Mouse (Mus musculus) ZHBTc4 (cell line): ENCODE measurements around the gene Gna12.

Source experiments
- DNase-seq: peaks from one replicate; pipeline ENCODE4 v3.0.0-alpha.2; 2011; ENCODE audit warnings: low read depth, low spot score

Gene Gna12

DNA sequence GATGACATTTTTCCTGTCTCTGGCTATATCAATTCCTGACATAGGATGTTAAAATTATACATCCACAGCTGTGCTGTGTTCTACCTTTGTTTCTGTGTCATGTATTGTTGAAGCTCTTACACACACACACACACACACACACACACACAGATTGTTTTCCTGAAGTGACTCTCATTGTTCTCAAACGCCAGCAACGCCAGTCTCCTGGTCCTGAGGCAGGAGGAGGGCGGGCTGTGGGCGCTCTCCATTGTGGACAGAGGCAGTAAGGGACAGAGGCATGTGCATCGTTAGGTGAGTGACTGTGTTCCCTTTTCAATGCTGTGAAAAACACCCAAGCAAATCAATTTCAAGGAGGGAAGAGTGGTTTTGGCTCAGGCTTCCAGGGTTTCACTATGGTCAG lies 77.0 kb downstream of the Gna12 start:
- no peak for DNase-seq

DNA sequence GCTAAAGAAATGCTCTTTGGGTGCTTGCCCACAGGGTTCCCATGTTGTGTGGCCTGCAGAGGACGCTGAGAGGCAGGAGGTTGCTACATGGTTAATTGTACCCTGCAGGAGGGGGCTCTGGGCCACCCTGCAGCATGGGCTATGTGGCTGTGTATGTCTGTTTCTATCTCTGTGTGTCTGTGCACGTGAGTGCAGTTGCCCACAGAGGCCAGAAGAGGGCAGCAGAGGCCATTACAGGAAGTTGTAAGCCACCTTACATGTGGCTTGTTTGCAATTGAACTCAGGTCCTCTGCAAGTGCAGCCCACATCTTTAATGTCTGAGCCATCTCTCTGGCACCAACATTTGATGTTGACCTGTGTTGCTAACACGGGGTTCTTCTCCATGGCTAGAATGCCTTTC lies 77.6 kb downstream of the Gna12 start:
- DNase-seq, result peak; percentile 68

DNA sequence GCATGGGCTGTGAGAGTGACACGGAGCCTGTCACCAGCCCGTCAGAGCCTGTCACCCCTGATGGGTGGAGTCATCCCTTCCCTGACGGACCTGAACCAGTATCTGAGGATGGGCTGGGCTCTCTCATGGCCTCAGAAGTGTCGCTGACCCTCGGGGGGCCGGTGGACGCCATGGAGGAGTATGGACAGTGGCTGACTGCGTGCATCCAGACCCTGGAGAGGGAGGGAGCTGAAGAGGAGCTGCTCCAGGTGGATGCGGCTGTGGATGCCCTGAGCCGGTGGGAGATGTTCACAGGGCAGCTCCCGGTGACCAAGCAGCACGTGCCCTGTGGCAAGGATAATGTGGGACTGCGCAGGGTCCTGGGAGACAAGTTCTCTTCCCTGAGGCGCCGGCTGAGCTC lies 78.2 kb downstream of the Gna12 start:
- no peak for DNase-seq

DNA sequence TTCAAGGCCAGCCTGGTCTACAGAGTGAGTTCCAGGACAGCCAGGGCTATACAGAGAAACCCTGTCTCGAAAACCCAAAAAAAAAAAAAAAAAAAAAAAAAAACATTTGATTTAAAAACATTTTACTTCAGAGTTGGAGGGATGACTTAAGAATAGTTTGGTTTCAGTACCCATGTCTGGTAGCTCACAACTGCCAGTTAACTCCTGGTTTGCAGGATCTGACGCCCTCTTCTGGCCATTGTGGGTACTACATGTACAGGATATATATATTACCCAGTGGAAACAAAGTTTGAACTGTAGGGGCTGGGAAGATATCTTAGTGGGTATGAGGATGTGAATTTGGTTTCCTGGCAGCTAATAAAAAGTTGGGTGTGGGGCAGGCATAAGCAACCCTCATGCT lies 79.3 kb downstream of the Gna12 start:
- DNase-seq, result peak; percentile 74

DNA sequence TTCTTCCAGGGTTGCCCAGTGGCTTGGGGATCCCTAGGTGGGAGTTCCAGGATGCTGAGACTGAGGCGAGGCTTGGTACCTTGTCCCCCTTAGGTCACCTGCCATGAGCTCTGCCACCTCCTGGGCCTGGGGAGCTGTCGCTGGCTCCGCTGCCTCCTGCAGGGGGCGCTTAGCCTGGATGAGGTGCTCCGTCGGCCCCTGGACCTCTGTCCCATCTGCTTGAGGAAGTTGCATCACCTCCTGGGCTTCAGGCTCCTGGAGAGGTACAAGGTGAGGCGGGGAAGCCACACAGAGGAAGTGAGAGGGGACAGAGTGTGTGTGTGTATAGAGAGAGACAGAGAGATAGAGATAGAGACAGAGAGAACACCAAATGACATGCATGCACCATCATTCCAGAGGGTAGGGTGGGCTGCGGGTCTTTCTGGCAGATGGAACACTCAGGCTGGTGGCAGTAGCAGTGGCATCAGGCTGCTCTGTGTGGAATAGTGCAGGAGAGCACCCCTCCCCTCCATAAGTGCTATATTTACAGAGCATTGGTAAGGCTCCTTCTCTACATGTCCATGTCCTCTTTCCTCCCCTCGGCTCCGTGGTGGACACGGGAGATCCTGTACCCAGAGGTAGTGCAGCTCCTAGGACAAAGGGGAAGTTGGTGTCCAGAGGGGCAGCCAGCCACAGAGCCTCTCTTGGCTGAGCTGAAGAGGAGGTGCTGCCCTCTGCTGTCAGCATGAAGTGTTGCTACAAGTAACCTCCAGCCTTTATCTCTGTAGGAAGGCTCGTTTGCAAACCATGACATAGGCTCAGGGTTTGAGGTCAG lies 81.0 kb downstream of the Gna12 start:
- DNase-seq, result peak; percentile 87

DNA sequence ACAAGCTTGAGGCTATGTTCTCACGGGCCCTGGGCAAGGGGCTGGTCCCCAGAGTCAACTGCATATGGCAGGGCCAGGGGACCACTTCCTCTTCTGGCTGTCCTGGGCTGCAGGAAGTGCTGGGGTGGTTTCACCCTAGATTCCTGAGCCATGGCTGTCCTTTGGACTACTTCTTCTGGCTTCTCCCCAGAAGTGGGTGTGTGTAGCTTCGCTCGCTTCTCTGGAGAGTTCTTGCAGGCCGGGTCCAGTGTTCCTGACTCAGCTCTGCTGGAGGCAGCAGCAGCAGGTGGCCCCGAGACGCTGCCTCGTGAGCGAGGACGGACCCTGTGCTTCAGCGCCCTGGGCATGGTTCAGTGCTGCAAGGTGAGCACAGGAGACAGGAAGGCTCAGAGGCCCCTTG lies 81.8 kb downstream of the Gna12 start:
- no peak for DNase-seq

DNA sequence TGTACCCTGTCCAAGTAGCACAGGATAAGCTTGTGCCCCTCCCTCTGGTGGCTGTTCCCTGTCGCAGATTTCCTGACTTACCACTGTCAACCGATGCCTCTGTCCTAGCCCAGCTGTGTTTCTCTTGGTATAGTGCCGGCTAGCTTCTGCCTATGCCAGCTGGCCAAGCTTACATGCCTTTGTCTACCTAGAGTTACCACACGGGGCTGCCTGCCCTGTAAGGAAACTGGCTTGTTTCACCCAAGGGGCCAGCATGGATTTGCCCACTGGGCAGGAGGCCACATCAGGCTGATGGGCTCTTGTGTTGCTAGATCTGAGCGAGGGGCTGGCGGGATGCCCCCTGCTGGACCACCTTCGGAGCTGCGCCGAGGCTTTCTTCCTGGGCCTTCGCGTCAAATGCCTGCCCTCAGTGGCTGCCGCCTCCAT lies 86.5 kb downstream of the Gna12 start:
- peak; percentile 76 for DNase-seq

DNA sequence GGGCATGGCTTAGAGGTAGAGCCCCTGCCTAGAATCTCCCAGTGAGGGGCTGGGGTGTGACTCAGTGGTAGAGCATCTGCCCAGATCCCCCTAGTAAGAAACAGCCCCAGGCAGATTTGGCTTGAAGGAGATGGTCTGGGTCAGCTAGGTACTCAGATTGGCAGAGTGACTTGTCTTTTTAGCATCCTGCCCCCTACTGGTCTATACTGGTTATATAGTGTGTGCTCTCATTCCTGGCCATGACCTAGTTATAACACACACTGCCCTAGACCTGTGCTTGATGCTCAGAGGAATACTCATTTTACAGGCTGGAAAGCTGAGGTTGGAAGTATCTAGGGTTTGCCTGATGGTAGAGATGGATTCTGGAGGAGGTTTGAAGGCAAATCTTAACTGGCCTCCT lies 88.4 kb downstream of the Gna12 start:
- DNase-seq, result peak; percentile 54

DNA sequence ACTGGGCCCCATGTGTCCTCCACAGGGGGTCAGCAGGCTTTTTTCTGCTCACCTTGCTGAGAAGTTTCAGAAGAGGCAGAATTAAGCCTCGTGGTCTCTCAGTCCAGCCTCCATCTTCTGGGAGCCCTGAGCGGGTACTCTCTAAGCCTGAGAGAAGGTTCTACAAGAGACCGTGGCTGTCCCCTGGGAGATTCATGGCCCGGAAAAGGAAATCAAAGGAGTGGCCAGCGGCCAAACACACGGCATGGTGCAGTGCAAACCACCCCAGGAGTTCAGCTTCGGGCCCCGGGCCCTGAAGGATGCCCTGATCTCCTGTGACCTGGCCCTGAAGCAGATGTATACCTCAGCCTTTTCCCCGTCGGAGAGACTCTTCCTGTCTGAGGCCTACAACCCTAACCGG lies 89.2 kb downstream of the Gna12 start:
- no peak for DNase-seq

DNA sequence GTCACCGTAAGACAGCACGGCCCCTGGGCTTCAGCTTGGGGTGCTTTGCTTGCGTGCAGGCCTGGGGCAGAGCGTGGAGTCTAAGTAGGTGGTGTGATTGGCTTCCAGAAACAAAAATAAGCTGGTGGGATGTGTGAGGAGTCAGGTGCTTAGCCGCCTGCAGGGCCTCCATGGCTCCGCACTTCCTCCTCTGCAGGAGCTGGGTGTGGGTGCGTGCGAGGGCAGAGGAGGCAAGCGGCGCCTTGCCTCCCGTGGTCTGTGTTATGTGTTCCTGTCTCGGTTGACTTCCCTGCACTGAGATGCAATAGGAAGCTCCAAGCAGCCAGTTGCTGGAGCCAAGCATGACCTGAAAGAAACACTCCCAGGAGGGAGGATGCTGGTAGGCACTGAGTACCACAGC lies 90.4 kb downstream of the Gna12 start:
- peak; percentile 50 for DNase-seq

DNA sequence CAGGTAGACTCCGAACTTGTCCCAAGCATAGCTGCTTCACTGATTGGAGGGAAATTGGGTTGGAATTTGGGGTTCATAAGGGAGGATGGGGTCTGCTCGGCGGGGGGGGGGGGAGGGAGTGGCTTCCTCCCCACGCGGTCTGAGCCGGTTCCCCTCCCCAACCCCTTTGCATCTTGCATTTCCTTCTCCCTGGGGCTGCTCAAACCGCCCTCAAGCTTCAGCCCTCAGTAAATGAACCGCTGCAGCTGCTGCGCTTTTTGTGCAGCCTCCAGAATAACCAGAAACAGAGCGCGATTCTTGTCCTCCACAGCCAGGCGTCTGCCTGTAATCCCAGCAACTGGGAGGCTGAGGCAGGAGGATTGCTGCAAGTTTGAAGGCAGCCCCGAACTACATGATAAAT lies 94.1 kb downstream of the Gna12 start:
- peak; percentile 29 for DNase-seq

DNA sequence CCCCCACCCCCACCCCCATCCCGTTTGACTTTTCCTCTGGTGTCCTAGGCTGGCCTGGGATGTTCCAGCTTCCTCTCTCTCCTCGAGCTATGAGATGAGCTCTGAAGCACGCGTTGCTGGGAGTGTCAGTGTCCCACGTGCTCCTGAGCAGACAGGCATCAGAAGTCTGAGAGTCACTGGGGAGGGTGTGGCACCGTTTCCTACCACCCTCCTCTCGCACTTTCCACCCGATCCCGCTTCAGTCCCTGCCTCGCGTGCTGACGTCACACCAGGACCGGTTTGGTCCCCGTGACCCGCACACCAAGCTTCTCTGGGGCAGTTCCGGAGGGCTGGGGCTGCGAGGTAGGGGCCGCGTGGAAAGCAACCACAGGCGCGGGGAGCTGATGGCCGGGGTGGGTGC lies 94.9 kb downstream of the Gna12 start:
- DNase-seq, result peak; percentile 82

DNA sequence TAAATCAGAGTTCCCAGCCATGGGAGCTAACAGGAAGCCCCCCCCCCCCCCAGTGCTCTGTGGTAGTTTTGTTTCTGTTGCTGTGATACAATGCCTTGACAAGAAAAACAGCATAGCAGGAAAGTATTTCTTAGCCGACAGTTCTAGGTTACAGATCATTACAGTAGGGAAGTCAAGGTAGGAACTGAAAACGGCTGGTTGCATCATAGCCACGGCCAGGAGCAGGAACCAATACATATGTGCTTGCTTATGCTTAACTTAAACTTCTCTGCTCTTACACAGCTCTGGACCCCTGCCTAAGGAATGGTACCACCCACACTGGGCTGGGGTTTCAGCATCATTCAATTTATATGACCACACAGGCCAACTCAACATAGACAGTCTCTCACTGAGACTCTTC lies 96.9 kb downstream of the Gna12 start:
- DNase-seq, result no peak

DNA sequence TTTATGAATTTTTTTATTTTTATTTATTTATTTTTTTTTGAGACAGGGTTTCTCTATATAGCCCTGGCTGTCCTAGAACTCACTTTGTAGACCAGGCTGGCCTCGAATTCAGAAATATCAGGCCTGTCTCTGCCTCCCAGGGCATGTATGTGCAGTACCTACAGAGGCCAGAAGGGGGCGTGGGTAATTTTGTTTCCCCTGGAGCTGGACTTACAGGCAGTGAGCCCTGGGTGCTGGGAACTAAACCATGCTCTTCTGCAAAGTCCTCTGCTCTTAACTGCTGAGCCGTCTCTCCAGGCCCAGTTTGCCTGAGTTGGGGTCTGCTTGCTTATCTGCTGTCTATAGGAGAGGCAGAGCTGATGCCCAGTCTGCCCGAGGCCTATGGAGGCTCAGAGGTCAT lies 98.0 kb downstream of the Gna12 start:
- peak; percentile 79 for DNase-seq

DNA sequence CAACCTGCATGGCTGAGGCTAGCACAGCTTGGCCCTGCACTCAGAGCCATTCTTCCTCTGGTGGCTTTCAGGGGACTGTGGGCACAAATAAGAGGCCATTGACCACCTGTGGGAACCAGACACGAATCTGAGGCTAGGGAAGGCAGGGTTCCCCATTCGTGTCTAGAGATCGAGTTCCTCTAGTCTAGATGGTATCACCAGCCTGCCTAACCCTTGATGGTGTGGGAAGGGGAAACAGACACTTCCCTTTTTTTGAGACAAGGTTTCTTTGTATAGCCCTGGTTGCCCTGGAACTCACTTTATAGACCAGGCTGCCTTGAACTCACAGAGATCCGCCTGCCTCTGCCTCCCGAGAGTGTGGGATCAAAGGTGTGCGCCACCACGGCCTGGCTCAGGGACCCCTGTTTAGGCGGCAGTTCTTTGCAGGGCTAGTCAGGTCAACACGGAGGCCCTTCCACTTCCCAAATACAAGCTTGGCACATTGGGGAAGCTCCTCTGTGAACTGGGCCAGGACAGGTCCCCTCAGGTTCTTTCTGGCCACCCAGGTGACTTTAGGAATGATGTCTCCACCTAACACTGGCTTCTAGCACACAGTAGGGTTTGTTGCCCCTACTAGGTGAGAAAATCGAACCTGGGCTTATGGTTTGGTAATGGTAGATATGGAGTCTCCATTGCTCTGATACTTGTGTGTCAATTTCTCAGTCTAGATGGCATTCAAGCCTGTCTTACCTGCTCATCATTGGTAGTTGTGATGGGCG lies 99.0 kb downstream of the Gna12 start:
- DNase-seq, result no peak

DNA sequence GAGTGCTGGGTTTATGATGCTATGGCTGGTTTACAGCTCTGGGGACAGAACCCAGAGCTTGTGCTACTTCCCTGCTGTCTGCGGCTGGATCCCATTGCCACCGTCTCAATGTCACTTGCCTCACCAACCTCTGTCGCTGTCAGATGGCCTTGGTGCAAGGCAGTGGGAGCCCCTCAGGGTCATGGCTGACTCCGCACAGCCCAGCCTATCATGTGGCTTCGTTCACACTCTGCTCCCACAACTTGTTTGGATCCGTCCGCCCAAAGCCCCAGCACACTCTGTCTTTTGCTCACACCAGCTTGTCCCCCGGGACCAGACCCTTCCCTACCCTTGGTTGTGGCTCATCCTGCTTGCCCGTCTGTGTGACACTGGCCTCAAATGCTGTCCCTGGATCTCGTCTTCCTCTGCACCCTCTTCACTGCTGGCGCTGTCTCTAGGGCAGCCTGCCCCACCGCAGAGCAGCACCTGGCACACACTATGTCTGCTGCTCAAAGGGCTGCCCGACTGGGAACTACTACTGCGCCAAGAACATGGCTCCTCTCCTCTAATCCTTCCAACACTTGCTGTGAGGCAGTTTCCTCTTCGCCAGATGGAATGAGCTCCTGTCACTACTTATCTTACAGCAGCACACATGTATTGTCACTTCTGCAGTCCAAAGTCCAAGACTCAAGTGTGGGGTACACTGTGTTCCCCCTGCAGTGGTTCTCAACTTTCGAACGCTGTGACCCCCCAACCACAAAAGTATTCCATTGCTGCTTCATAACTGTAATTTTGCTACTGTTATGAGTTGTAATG lies 103.1 kb downstream of the Gna12 start:
- DNase-seq, result no peak

DNA sequence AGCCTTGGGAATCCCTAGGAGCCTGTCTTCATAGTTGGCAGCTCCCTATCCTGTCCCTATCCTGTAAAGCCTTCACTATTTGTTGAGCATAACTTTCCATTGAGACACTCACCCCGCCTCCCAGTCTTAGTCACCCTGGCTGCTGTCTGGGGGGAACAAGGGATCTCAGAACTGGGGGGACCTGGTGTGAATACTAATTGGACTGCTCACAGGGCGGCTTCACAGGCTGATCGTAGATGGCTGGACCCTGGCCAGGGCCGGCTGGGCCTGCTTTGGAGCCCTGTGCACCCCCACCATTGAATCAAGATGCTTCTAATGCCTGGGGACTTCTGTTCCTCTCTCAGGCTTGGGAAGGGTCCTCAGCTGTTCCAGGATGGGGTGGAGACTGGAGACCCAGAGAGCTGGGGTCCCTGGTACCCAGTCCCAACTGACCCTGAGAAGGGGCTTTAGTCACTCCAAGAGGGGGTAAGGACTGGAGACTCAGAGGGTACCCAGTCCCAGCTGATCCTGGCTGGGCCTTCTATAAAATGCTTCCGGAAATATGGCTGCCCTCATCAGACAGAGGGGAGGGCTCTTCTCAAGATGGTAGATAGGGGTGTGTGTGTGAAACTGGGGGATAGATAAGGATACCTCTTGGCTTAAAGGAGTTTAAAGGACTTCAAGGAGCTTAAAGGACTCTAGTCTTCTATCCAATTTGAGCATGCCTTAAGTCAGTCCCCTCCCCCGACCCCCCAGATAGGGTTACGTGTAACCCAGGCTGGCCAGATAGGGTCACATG lies 104.0 kb downstream of the Gna12 start:
- DNase-seq, result no peak

DNA sequence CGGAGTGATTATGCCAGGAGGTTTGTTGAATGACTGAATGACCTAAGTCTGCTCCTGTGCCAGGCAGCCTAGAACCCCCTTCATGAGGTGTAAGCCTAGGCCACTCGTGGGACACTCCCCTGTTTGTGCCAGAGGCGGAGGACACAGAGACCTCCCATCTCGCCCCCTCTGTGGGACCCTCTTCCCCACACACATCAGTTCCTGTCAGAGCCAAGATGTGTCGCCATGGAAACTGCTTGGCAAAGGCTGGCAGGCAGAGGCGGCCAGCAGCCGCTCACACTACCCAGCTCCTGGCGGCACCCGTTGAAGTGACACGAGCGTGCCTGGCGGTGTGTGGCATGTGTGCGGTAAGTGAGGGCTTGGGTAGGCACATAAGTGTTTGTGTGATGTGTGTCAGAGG lies 106.4 kb downstream of the Gna12 start, which contains the start of gene Amz1:
Gene Amz1 (plus strand): TSS at position 306 of the 400 bp plus-strand sequence.
- no peak for DNase-seq

DNA sequence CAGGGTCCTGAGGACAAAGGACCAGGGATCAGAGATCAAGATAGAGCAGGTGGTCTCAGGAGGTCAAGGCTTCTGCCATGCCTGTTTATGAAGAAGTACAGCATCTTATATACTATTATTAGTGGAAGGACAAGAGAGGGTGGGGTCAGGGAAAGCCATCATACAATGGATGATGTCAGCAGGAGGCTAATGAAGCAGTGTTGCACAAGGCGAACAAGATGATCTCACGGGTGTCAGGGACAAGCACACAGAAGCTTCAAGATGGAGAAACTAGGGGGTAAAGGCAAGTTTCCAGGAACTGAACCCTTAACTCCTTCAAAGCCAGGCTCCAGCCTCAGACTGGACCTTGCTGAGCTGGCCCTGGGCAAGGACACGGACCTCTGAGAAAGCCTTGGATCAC lies 108.1 kb downstream of the Gna12 start:
- no peak for DNase-seq

DNA sequence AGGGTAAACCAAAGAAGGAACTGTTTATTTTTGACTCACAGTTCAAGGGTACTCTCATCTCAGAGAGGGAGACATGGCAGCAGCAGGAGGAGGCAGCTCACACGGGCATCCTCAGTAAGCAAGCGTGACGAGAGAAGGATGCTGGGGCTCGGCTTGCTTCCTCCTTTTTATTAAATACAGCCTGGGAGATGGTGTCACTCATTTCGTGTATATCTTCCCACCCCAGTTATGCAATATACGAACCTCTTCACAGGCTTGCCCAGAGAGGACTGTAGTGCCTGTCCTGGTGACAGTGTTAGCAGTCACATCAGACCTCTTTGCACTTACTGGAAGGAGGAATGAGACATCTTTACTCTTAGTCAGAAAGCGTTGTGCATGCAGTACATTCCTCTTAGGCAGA lies 109.5 kb downstream of the Gna12 start:
- no peak for DNase-seq

DNA sequence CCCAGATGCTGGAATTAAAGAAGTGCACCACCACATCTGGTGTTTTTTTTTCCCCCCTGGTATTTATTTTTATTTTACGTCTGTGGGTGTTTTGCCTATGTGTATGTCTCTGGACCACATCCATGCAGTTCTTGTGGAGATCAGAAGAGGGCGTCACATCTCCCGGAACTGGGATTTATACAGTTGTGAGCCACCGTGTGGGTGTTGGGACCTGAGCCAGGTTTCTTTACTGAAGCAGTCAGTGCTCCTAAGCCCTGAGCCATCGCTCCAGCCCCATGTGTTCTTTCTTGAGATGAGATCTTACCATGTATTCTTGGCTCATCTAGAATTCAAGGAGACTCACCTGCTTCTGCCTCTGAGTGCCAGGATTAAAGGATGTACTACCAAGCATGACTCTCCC lies 119.2 kb downstream of the Gna12 start:
- DNase-seq, result peak; percentile 27
